Comparison of ENCODE assay signal across 7 mouse cellular contexts in the genomic region with DNA sequence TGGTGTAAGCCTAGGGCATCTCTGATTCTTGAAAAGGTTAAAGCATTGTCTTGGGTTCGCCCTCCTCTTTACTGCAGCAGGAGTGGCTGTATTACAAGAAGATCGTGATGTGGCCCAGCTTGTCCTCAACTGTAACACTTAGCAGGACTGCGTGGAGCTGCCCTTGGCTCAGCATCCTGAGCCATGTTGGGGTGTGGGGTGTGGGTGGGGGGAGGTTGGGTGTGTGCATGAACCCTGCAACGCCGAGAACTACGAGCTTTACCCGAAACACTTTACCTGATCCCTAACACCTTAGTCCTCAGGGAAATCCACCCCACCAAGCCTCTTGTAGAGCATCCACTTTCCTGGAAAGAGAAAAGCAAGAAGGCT. TPM values are rescaled to one million over a fixed set of nuclear protein-coding genes. Genes with fewer than 3 reads are reported as not detected.
DNase-seq lines count a peak whose midpoint lies in the region; ATAC-seq lines count a peak whose summit lies in the region.

No protein-coding gene starts in this region.

- DNase-seq in lung, postnatal 4 days = no peak
- no peak for DNase-seq in cerebellum, adult 9-11 months
- no peak for DNase-seq in layer of hippocampus, adult 11-12 months (ENCODE audit: low spot score)

- no peaks in the 10 kb centered on the region for H3K27me3 ChIP-seq in lung, embryonic 16.5 days (ENCODE audit: control insufficient read depth, insufficient read depth, low read depth, low read length)
- no peaks in the 10 kb centered on the region for H3K27me3 ChIP-seq in forebrain, embryonic 13.5 days
- H3K27me3 ChIP-seq in liver, embryonic 12.5 days (replicated peaks) = no peaks in the 10 kb centered on the region
- H3K27me3 ChIP-seq in stomach, embryonic 16.5 days (ENCODE audit: control insufficient read depth, insufficient read depth, low read length) = no peaks in the 10 kb centered on the region

- no peak overlapping the region for H3K27ac ChIP-seq in lung, embryonic 16.5 days (ENCODE audit: low read length)
- H3K27ac ChIP-seq in forebrain, embryonic 13.5 days = no peak overlapping the region
- H3K27ac ChIP-seq in liver, embryonic 12.5 days = no peak overlapping the region
- no peak overlapping the region for H3K27ac ChIP-seq in stomach, embryonic 16.5 days (ENCODE audit: low read length)

- 36% methylated on average over 7 of the region's 7 CpGs for WGBS in lung, embryonic 16.5 days
- 42% methylated on average over 7 of the region's 7 CpGs for WGBS in forebrain, embryonic 13.5 days
- 48% methylated on average over 7 of the region's 7 CpGs for WGBS in liver, embryonic 12.5 days (ENCODE audit: insufficient replicate concordance)
- 34% methylated on average over 7 of the region's 7 CpGs for WGBS in stomach, embryonic 16.5 days

- no peak; the same call in 1 of the 2 replicates for ATAC-seq in lung, embryonic 16.5 days (ENCODE audit: low read depth)
- no peak for ATAC-seq in forebrain, embryonic 13.5 days
- no peak for ATAC-seq in liver, embryonic 12.5 days
- ATAC-seq in stomach, embryonic 16.5 days (ENCODE audit: insufficient read depth, low FRiP score) = peak; percentile 18; the same call in 1 of the 2 replicates

- peak overlapping the region; percentile 95 for H3K9ac ChIP-seq in lung, embryonic 16.5 days (ENCODE audit: low read length)
- peak overlapping the region; percentile 60 for H3K9ac ChIP-seq in forebrain, embryonic 13.5 days
- peak overlapping the region; percentile 79; the same call in 1 of the 2 replicates for H3K9ac ChIP-seq in liver, embryonic 12.5 days
- peak overlapping the region; percentile 92 for H3K9ac ChIP-seq in stomach, embryonic 16.5 days (ENCODE audit: low read length)

- H3K36me3 ChIP-seq in lung, embryonic 16.5 days (ENCODE audit: control insufficient read depth, insufficient read depth, low read length) = peaks cover 23% of the 10 kb centered on the region
- H3K36me3 ChIP-seq in forebrain, embryonic 13.5 days (ENCODE audit: poor library complexity, severe bottlenecking) = peaks cover 29% of the 10 kb centered on the region
- H3K36me3 ChIP-seq in liver, embryonic 12.5 days = peaks cover 33% of the 10 kb centered on the region
- H3K36me3 ChIP-seq in stomach, embryonic 16.5 days (ENCODE audit: control insufficient read depth, insufficient read depth, low read length) = 0 out of 2 replicates have a peak, but pooled peaks cover 6% of the 10 kb centered on the region

- H3K4me2 ChIP-seq in lung, embryonic 16.5 days (ENCODE audit: low read depth, low read length) = peak overlapping the region; percentile 84
- H3K4me2 ChIP-seq in forebrain, embryonic 13.5 days = peak overlapping the region; percentile 69
- H3K4me2 ChIP-seq in liver, embryonic 12.5 days = peak overlapping the region; percentile 77
- peak overlapping the region; percentile 85 for H3K4me2 ChIP-seq in stomach, embryonic 16.5 days (ENCODE audit: low read depth, low read length)

- H3K4me3 ChIP-seq in lung, embryonic 16.5 days (ENCODE audit: low read length) = peak overlapping the region; percentile 95
- H3K4me3 ChIP-seq in forebrain, embryonic 13.5 days = peak overlapping the region; percentile 95
- H3K4me3 ChIP-seq in liver, embryonic 12.5 days = peak overlapping the region; percentile 89
- H3K4me3 ChIP-seq in stomach, embryonic 16.5 days (replicated peaks; ENCODE audit: low read length) = peak overlapping the region; percentile 100

- H3K9me3 ChIP-seq in lung, embryonic 16.5 days (ENCODE audit: control insufficient read depth, low read length) = no peaks in the 10 kb centered on the region
- no peaks in the 10 kb centered on the region for H3K9me3 ChIP-seq in forebrain, embryonic 13.5 days (replicated peaks)
- H3K9me3 ChIP-seq in liver, embryonic 12.5 days (replicated peaks) = no peaks in the 10 kb centered on the region
- H3K9me3 ChIP-seq in stomach, embryonic 16.5 days (replicated peaks; ENCODE audit: control insufficient read depth, low read length) = no peaks in the 10 kb centered on the region

- H3K4me1 ChIP-seq in lung, embryonic 16.5 days (replicated peaks; ENCODE audit: control insufficient read depth, insufficient read depth, low read length) = peaks cover 11% of the 10 kb centered on the region
- peaks cover 15% of the 10 kb centered on the region for H3K4me1 ChIP-seq in forebrain, embryonic 13.5 days
- H3K4me1 ChIP-seq in liver, embryonic 12.5 days = peaks cover 26% of the 10 kb centered on the region
- peaks cover 13% of the 10 kb centered on the region; the same call in 1 of the 2 replicates for H3K4me1 ChIP-seq in stomach, embryonic 16.5 days (ENCODE audit: control insufficient read depth, insufficient read depth, low read length)

RNA-seq across cellular contexts. Expression of a gene that starts 0.3 kb away (rescaled TPM):
- polyA plus RNA-seq in lung, embryonic 16.5 days (2015; fragmentation: Nextera tagmentation; extraction: Ambion mirVana) = 263 and 274 TPM in 2 replicates
- polyA plus RNA-seq in forebrain, embryonic 13.5 days (2015; fragmentation: Nextera tagmentation; extraction: Ambion mirVana) = 354 and 366 TPM in 2 replicates
- 200 and 201 TPM in 2 replicates for polyA plus RNA-seq in liver, embryonic 12.5 days (2016; fragmentation: Nextera tagmentation; extraction: Ambion mirVana)
- 242 and 272 TPM in 2 replicates for polyA plus RNA-seq in stomach, embryonic 16.5 days (2015; fragmentation: Nextera tagmentation; extraction: Ambion mirVana)

RNA-seq across cellular contexts. Expression of a gene that starts 12.3 kb away (rescaled TPM):
- 240 and 270 TPM in 2 replicates for polyA plus RNA-seq in lung, embryonic 16.5 days (2015; fragmentation: Nextera tagmentation; extraction: Ambion mirVana)
- polyA plus RNA-seq in forebrain, embryonic 13.5 days (2015; fragmentation: Nextera tagmentation; extraction: Ambion mirVana) = 91.7 and 116 TPM in 2 replicates
- polyA plus RNA-seq in liver, embryonic 12.5 days (2016; fragmentation: Nextera tagmentation; extraction: Ambion mirVana) = 104 and 106 TPM in 2 replicates
- 406 and 433 TPM in 2 replicates for polyA plus RNA-seq in stomach, embryonic 16.5 days (2015; fragmentation: Nextera tagmentation; extraction: Ambion mirVana)

RNA-seq across cellular contexts. Expression of a gene that starts 51.6 kb away (rescaled TPM):
- polyA plus RNA-seq in lung, embryonic 16.5 days (2015; fragmentation: Nextera tagmentation; extraction: Ambion mirVana) = 7.3 and 8.0 TPM in 2 replicates
- polyA plus RNA-seq in forebrain, embryonic 13.5 days (2015; fragmentation: Nextera tagmentation; extraction: Ambion mirVana) = 7.3 and 10.1 TPM in 2 replicates
- 7.8 and 8.2 TPM in 2 replicates for polyA plus RNA-seq in liver, embryonic 12.5 days (2016; fragmentation: Nextera tagmentation; extraction: Ambion mirVana)
- 12.4 and 12.7 TPM in 2 replicates for polyA plus RNA-seq in stomach, embryonic 16.5 days (2015; fragmentation: Nextera tagmentation; extraction: Ambion mirVana)
